Mouse (Mus musculus) MEL (cell line): ENCODE measurements at regions not wholly inside any gene's neighbourhood (a gene's known extent, or its start where the extent isn't known, plus 50 kb on each side); places are given as distances from the start of the nearest gene placed in this dataset.

Source experiments
- CTCF ChIP-seq, 3 experiments: IDR thresholded peaks in 2 of 3; conservative IDR thresholded peaks in 1 of 3; 2 replicates each; pipeline ENCODE4 v1.5.1; 2011 to 2012; ENCODE audit warnings: low read length in 3 of 3, low read depth in 2 of 3, mild to moderate bottlenecking in 2 of 3, improper control_type of control experiment in 1 of 3, inconsistent platforms in 1 of 3, mixed read lengths in 1 of 3, moderate library complexity in 1 of 3; ENCODE audit not compliant: control insufficient read depth in 1 of 3, insufficient read depth in 1 of 3, poor library complexity in 1 of 3, severe bottlenecking in 1 of 3
- ETS1 ChIP-seq: IDR thresholded peaks from 2 replicates; pipeline ENCODE4 v1.6.1; 2012; ENCODE audit warnings: low read depth, mild to moderate bottlenecking, inconsistent platforms, low read length, improper control_type of control experiment, moderate library complexity
- HCFC1 ChIP-seq: IDR thresholded peaks from 2 replicates; pipeline ENCODE4 v1.6.1; 2012; ENCODE audit warnings: low read depth, mild to moderate bottlenecking, inconsistent platforms, low read length, improper control_type of control experiment, moderate library complexity
- MAFK ChIP-seq: IDR thresholded peaks from 2 replicates; pipeline ENCODE4 v1.6.1; 2011; ENCODE audit warnings: low read depth, mild to moderate bottlenecking, low read length, improper control_type of control experiment, borderline replicate concordance
- MAZ ChIP-seq: IDR thresholded peaks from 2 replicates; pipeline ENCODE4 v1.6.1; 2012; ENCODE audit warnings: low read depth, mild to moderate bottlenecking, inconsistent platforms, low read length, improper control_type of control experiment
- NELFE ChIP-seq: IDR thresholded peaks from 2 replicates; pipeline ENCODE4 v1.6.1; 2011; ENCODE audit warnings: low read depth, low read length, improper control_type of control experiment
- POLR2A ChIP-seq, 2 experiments: IDR thresholded peaks; 2 replicates each; pipeline ENCODE4 v1.6.1; 2011 to 2012; ENCODE audit warnings: low read length in 2 of 2, mild to moderate bottlenecking in 2 of 2, control low read depth in 1 of 2, improper control_type of control experiment in 1 of 2, low read depth in 1 of 2, moderate library complexity in 1 of 2; ENCODE audit not compliant: control insufficient read depth in 1 of 2, insufficient read depth in 1 of 2, poor library complexity in 1 of 2
- RCOR1 ChIP-seq: IDR thresholded peaks from 2 replicates; pipeline ENCODE4 v1.6.1; 2012; ENCODE audit warnings: low read depth, mild to moderate bottlenecking, inconsistent platforms, low read length, improper control_type of control experiment
- SMC3 ChIP-seq: IDR thresholded peaks from 2 replicates; pipeline ENCODE4 v1.6.1; 2011; ENCODE audit warnings: low read depth, low read length, improper control_type of control experiment
- TBP ChIP-seq: IDR thresholded peaks from 2 replicates; pipeline ENCODE4 v1.8.0; 2011; ENCODE audit warnings: low read depth, low read length, improper control_type of control experiment
- UBTF ChIP-seq: IDR thresholded peaks from 2 replicates; pipeline ENCODE4 v1.6.1; 2012; ENCODE audit warnings: low read depth, mild to moderate bottlenecking, inconsistent platforms, low read length, improper control_type of control experiment, moderate library complexity, borderline replicate concordance; ENCODE audit not compliant: insufficient read depth
- ZMIZ1 ChIP-seq: IDR thresholded peaks from 2 replicates; pipeline ENCODE4 v1.6.1; 2012; ENCODE audit warnings: low read depth, mild to moderate bottlenecking, inconsistent platforms, low read length, improper control_type of control experiment, moderate library complexity

- TF ChIP-seq RCOR1 (no peak), UBTF (no peak), POLR2A (IDR thresholded peaks at IDR 0.05; ENCODE audit: control insufficient read depth in 1 of 2, insufficient read depth in 1 of 2, low read depth in 1 of 2, low read length in 2 of 2, poor library complexity in 1 of 2) (no peak), MAFK (no peak), ETS1 (no peak), MAZ (no peak), CTCF (IDR thresholded peaks at IDR 0.05 in 2 of 3, conservative IDR thresholded peaks at IDR 0.05 in 1 of 3; ENCODE audit: control insufficient read depth in 1 of 3, insufficient read depth in 1 of 3, low read depth in 2 of 3, low read length in 3 of 3, poor library complexity in 1 of 3, severe bottlenecking in 1 of 3) (no peak), TBP (no peak), SMC3 (no peak), NELFE (no peak), ZMIZ1 (no peak), HCFC1 (no peak)
Observed at GRCm38 (mm10) chr4:47669519-47669918, 195.1 kb downstream of the Sec61b start.
